Mouse (Mus musculus) liver, embryonic 16.5 days (tissue): ENCODE results near the gene Abtb2. TPM values are rescaled to one million over a fixed set of nuclear protein-coding genes. Genes with fewer than 3 reads are reported as not detected.
A peak's percentile ranks its signal among the peaks of the same experiment; 100 is the strongest.
"Not testable (repeated sequence)": the region's sequence is repeated elsewhere in the genome, so short reads cannot be mapped to it uniquely, and the experiment has no call there.

Experiments
- ATAC-seq: fragments of 200-750 bp; cut with Nextera tagmentation; 2 replicates; pipeline ENCODE4 v1.8.0; 2017; ENCODE audit warnings: low read depth, mild to moderate bottlenecking, moderate number of reproducible peaks, moderate library complexity
- H3K27ac ChIP-seq: fragments of 300-500 bp; sonication (generic); 2 replicates; pipeline ENCODE4 v1.5.1; 2014; ENCODE audit warnings: mild to moderate bottlenecking, low read length
- H3K27me3 ChIP-seq: fragments of 300-500 bp; sonication (generic); 2 replicates; pipeline ENCODE4 v1.6.1; 2014; ENCODE audit warnings: low read depth, low read length, mixed read lengths; ENCODE audit not compliant: control insufficient read depth, insufficient read depth
- H3K36me3 ChIP-seq: fragments of 300-500 bp; sonication (generic); 2 replicates; pipeline ENCODE4 v1.6.1; 2014; ENCODE audit warnings: mild to moderate bottlenecking; ENCODE audit not compliant: control insufficient read depth, insufficient read depth
- H3K4me1 ChIP-seq: fragments of 300-500 bp; sonication (generic); 2 replicates; pipeline ENCODE4 v1.6.1; 2014; ENCODE audit warnings: low read depth, low read length, mixed read lengths; ENCODE audit not compliant: control insufficient read depth
- H3K4me2 ChIP-seq: fragments of 300-500 bp; sonication (generic); 2 replicates; pipeline ENCODE4 v1.6.1; 2014; ENCODE audit warnings: low read depth, low read length, mixed read lengths
- H3K4me3 ChIP-seq: fragments of 300-500 bp; sonication (generic); 2 replicates; pipeline ENCODE4 v1.5.1; 2014; ENCODE audit warnings: low read depth, mild to moderate bottlenecking, low read length
- H3K9ac ChIP-seq: fragments of 300-500 bp; sonication (generic); 2 replicates; pipeline ENCODE4 v1.6.1; 2014; ENCODE audit warnings: low read depth, low read length
- H3K9me3 ChIP-seq: fragments of 300-500 bp; sonication (generic); replicated peaks from 2 replicates; pipeline ENCODE4 v1.6.1; 2016; ENCODE audit warnings: low read length; ENCODE audit not compliant: control insufficient read depth
- WGBS: fragments of 180-500 bp; shearing (Covaris S2); extraction: QIAGEN DNeasy Blood & Tissue Kit; methylation state at CpG from one replicate; pipeline ENCODE4 v1.1.7; 2014; ENCODE audit not compliant: insufficient replicate concordance; 5-methylcytosine and 5-hydroxymethylcytosine counted together
- polyA plus RNA-seq: library from polyadenylated mRNA; unstranded; fragments of >200 nt; fragmentation: Nextera tagmentation; extraction: Ambion mirVana; gene quantifications from 2 replicates; pipeline ENCODE4 v1.2.1, GENCODE M21; 2015

Abtb2 gene
- 2.5 and 3.3 TPM in 2 replicates for polyA plus RNA-seq

DNA sequence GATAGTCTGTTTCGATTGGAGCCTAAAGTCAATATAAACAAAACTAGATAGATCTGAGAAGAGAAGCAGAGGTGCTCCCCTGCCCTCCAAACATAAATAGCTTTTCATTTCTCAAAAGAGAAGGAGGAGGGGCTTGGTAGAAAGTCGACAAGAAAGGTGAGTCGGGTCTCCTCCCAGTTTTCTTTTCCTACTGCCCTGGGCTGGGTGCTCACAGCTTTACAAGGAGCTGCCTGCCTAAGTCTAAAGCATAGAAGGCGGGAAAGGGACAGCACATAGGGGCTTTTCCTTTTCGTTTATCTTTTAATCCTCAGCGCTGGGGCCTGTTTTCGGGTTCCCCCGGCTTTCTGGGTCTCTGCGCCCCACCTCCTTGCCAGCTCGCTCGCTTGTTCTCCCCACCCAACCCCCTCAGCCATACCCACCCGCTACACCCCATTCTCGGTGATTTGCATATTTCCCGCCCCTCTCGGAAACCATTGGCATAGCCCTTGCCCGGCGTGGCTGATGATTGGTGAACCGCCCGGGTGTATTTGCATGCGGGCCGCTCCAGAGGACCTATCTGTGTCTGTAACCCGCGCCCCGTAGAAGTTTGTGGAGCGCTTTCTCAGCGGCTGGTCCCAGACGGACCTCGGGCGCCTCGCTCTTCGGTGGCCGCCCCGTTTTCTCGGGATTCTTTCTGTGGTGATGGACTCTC is at the start of gene Abtb2:
Gene Abtb2 (plus strand): TSS at position 579 of the 691 bp plus-strand sequence.
- peak; percentile 98 for ATAC-seq
- peak within 1 kb of the TSS; percentile 64 for H3K9ac ChIP-seq
- H3K4me3 ChIP-seq: peak within 1 kb of the TSS; percentile 69
- H3K9me3 ChIP-seq: no peaks in the 10 kb centered on the region
- under 1% methylated on average over 34 of the region's 34 CpGs for WGBS
- peaks cover 47% of the 10 kb centered on the region for H3K27me3 ChIP-seq
- peak within 1 kb of the TSS; percentile 86 for H3K4me2 ChIP-seq
- H3K27ac ChIP-seq: peak within 1 kb of the TSS; percentile 61
- H3K36me3 ChIP-seq: no peaks in the 10 kb centered on the region
- peaks cover 17% of the 10 kb centered on the region for H3K4me1 ChIP-seq

DNA sequence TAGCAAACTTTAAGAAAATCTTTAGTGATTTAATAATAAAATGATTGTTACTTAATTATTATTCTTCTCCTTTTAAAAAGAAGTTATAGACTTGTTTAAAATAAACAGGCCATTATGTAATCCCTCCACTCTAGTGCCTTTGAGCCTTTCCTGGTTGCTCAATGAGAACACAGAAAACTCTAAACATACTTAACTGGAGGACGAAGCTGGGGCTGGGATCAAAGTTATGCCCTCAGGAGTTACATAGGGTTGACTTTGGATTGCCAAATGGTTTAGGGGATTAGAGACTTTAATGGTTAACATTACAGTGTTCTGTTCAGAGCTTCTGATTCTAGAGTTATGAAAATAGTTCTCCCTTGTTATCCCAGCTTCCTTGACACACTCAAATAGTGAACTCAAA is 49.6 kb upstream of the Abtb2 start:
- Histone ChIP-seq H3K27me3 (no peaks in the 10 kb centered on the region), H3K9ac (no peak overlapping the region), H3K4me2 (no peak overlapping the region), H3K4me1 (no peaks in the 10 kb centered on the region), H3K4me3 (no peak overlapping the region), H3K9me3 (no peaks in the 10 kb centered on the region), H3K27ac (no peak overlapping the region), H3K36me3 (no peaks in the 10 kb centered on the region)
- 49% methylated on average over 1 of the region's 1 CpGs for WGBS
- peak; percentile 71 for ATAC-seq

DNA sequence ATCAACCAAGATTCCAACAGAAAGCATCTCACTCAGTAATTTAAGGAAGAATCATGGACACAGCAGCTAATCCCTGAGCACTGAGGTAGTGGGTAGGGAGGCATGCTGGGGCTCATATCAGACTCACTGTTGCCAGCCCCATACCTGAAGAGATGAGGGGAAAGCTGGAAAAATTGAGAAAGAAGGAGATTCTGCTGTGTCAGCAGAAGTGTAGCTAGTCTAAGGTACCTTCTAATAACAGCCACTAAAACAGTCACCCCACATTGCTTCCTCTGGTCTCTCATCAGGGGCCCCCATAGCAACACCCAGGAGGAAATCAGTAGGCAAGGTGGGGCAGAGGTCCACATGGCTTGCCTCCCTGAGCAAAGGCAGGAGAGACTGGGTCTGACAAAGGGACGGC is 40.5 kb upstream of the Abtb2 start:
- H3K4me2 ChIP-seq: no peak overlapping the region
- H3K27me3 ChIP-seq: no peaks in the 10 kb centered on the region
- no peak overlapping the region for H3K9ac ChIP-seq
- H3K4me1 ChIP-seq: no peaks in the 10 kb centered on the region
- no peak overlapping the region for H3K4me3 ChIP-seq
- no peaks in the 10 kb centered on the region for H3K36me3 ChIP-seq
- no peak for ATAC-seq
- 71% methylated on average over 1 of the region's 1 CpGs for WGBS
- no peak overlapping the region for H3K27ac ChIP-seq
- no peaks in the 10 kb centered on the region for H3K9me3 ChIP-seq

DNA sequence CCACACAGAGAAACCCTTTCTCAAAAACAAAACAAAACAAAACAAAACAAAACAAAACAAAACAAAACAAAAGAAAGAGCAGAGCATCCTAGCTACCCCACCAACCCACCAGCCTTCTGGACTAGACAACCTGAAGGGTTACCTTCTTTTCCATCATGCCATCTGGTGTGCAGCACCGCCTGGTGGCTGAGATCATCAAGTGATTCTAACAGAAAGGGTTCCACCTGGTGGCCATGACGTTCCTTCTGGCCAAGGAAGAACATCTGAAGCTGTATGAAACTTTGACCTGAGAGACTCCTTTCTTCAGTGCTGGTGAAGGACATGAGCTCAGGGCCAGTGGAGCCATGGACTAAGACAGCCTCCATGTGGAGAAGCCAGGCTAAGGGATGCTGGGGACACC is 19.0 kb upstream of the Abtb2 start:
- Histone ChIP-seq H3K27me3 (peaks cover 3% of the 10 kb centered on the region), H3K9me3 (no peaks in the 10 kb centered on the region), H3K4me2 (no peak overlapping the region), H3K27ac (no peak overlapping the region), H3K9ac (no peak overlapping the region), H3K4me1 (no peaks in the 10 kb centered on the region), H3K4me3 (no peak overlapping the region), H3K36me3 (no peaks in the 10 kb centered on the region)
- 2% methylated on average over 2 of the region's 2 CpGs for WGBS
- no peak for ATAC-seq

DNA sequence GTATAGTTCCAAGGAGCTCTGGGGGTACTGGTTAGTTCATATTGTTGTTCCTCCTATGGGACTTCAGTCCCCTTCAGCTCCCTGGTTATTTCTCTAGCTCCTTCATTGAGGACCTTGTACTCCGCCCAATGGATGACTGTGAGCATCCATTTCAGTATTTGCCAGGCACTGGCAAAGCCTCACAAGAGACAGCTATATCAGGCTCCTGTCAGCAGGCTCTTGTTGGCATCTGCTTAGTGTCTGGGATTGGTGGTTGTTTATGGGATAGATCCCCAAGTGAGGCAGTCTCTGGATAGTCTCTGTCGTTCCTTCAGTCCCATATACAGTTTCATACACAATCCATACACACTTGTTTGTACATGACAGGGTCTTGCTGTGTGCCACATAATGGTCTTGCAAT is 15.8 kb upstream of the Abtb2 start:
- 68% methylated on average over 2 of the region's 2 CpGs for WGBS
- H3K27ac ChIP-seq, H3K36me3 ChIP-seq, ATAC-seq, H3K27me3 ChIP-seq, H3K4me2 ChIP-seq, H3K4me1 ChIP-seq, H3K9me3 ChIP-seq, H3K4me3 ChIP-seq, H3K9ac ChIP-seq: not testable (repeated sequence)

DNA sequence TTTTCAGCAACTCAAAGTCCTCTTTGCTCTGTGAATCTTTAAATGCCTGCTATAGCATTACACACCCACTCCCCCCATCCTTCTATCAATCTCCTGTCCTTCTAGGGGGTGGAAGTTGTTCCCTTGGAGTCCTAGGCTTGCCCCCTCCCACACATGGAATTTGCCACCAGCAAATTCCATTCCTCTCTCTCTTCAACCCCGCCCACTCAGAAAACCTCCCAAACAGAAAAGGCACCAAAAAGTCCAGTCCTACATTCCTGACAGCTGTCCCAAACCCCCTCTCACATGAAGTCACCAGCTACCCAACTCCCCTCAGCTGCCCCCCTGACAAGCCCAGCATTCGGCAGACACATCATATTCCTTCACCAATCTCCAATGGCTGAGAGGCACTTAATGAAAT is 12.1 kb upstream of the Abtb2 start:
- WGBS: 54% methylated on average over 2 of the region's 2 CpGs

DNA sequence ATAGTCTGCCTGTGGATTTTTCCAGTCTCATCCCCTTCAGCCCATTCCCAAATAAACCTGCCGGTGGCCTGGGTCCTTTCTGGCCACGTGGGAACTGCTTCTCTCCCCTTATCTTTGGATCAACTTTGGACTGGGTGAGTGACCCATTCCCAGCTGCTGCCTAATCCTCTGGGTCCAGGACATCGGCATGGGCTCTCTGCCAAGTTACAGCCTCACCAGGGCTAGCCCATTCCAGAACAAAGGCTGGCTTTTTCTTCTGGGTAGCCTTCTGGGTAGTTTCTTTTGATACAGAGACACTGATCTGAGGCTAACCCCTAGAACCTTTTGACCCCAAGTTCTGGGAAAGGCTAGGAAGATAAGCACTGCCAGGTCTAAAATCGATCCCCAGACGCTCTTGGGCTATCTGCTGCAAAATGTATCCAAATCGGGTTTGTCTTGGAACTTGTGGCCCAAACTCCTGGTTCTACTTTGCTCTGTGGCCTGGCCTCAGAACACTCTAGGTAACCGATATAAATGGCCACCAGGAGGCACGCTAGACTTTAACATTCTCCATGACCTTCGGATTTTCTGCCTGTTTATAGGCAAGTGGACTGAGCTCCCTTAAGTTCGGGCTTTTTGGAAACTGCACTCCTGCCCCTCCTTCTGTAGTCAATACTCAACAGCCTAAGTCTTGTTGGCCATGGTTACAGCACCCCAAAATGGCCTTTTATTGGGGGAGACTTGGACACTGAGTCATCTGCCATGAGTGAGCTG is 9.8 kb upstream of the Abtb2 start:
- H3K27me3 ChIP-seq: peaks cover 3% of the 10 kb centered on the region
- H3K27ac ChIP-seq: no peak overlapping the region
- no peak overlapping the region for H3K9ac ChIP-seq
- no peak overlapping the region for H3K4me3 ChIP-seq
- H3K9me3 ChIP-seq: no peaks in the 10 kb centered on the region
- no peaks in the 10 kb centered on the region for H3K36me3 ChIP-seq
- no peaks in the 10 kb centered on the region for H3K4me1 ChIP-seq
- no peak overlapping the region for H3K4me2 ChIP-seq
- WGBS: 40% methylated on average over 10 of the region's 10 CpGs
- ATAC-seq: peak; percentile 56

More for the DNA sequence above, 12.1 kb upstream of the Abtb2 start:
- ATAC-seq: no peak
- no peak overlapping the region for H3K4me3 ChIP-seq
- peaks cover 3% of the 10 kb centered on the region for H3K27me3 ChIP-seq
- H3K4me2 ChIP-seq: no peak overlapping the region
- H3K36me3 ChIP-seq: no peaks in the 10 kb centered on the region
- H3K27ac ChIP-seq: no peak overlapping the region
- H3K9ac ChIP-seq: no peak overlapping the region
- H3K4me1 ChIP-seq: no peaks in the 10 kb centered on the region
- H3K9me3 ChIP-seq: no peaks in the 10 kb centered on the region

DNA sequence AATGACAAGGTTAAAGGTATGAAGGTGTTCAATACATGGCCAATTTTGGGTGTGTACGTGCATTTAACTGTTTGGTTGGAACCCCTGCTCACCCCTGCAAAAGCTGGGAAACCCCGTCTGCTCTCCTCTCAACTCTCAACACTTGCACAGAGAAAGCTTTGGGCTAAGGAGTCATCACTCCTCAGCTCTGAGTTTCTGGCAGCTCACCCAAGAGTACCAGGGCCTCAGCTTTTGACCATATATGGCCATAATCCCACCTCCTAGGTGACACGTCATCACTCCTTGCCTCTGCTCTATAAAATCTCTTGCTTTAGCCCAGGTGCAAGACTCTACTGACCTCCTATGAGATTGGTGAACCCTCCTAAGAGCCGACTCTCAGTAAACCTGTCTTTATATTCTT is 5.2 kb upstream of the Abtb2 start:
- Histone ChIP-seq H3K27ac (no peak overlapping the region), H3K9ac (no peak overlapping the region), H3K27me3 (peaks cover 15% of the 10 kb centered on the region), H3K4me2 (no peak overlapping the region), H3K4me1 (peaks cover 11% of the 10 kb centered on the region), H3K4me3 (no peak overlapping the region), H3K9me3 (no peaks in the 10 kb centered on the region), H3K36me3 (no peaks in the 10 kb centered on the region)
- WGBS: 57% methylated on average over 4 of the region's 4 CpGs
- ATAC-seq: no peak

DNA sequence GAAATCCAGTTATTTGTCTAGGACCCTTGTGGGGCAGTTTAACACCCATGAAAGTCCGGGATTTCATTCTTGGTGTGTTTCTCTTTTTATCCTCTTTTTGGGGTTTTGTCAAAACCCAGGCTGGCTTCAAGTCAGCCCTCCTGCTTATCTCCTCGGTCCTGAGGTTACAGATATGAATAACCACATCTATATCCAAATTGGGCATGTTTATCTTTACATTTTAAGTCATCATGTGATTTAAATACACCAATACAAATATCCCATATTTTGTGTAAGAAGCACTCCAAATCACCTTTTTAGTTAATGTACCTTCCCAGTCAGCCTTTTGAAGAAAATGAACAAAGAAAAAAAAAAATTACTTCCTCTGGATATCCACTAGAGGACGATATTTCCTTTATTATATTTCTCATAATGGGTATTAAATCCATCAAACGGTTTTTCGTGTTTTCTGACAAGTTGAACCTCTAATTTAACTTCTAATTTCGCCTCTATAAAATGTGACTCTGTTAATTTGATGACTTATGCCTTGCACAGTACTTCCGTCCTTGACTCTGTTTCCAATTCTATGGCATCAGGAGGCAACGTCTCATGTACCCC is 1.6 kb upstream of the Abtb2 start:
- peak overlapping the region; percentile 69 for H3K4me3 ChIP-seq
- H3K27me3 ChIP-seq: peaks cover 45% of the 10 kb centered on the region
- no peaks in the 10 kb centered on the region for H3K9me3 ChIP-seq
- H3K36me3 ChIP-seq: no peaks in the 10 kb centered on the region
- peaks cover 17% of the 10 kb centered on the region for H3K4me1 ChIP-seq
- no peak overlapping the region for H3K27ac ChIP-seq
- H3K4me2 ChIP-seq: peak overlapping the region; percentile 86
- no peak for ATAC-seq
- H3K9ac ChIP-seq: no peak overlapping the region
- 6% methylated on average over 8 of the region's 8 CpGs for WGBS
